Mouse (Mus musculus) limb, embryonic 10.5 days (tissue): Measurements from ENCODE around the gene Rnf126. TPM values are rescaled to one million over a fixed set of nuclear protein-coding genes. Genes with fewer than 3 reads are reported as not detected.

Experiments
- DNase-seq: peaks from one replicate; pipeline ENCODE4 v3.0.0-alpha.2; 2017; ENCODE audit warnings: low spot score
- H3K27ac ChIP-seq: fragments of 300-500 bp; sonication (generic); 2 replicates; pipeline ENCODE4 v1.5.1; 2016; ENCODE audit warnings: mild to moderate bottlenecking
- H3K27me3 ChIP-seq: fragments of 300-500 bp; sonication (generic); 2 replicates; pipeline ENCODE4 v1.6.1; 2016; ENCODE audit warnings: low read depth, mild to moderate bottlenecking; ENCODE audit not compliant: poor library complexity, severe bottlenecking
- H3K36me3 ChIP-seq: fragments of 300-500 bp; sonication (generic); 2 replicates; pipeline ENCODE4 v1.6.1; 2016; ENCODE audit warnings: mild to moderate bottlenecking, moderate library complexity
- H3K4me1 ChIP-seq: fragments of 300-500 bp; sonication (generic); 2 replicates; pipeline ENCODE4 v1.6.1; 2016
- H3K4me3 ChIP-seq: fragments of 300-500 bp; sonication (generic); 2 replicates; pipeline ENCODE4 v1.5.1; 2016; ENCODE audit warnings: mild to moderate bottlenecking, moderate library complexity
- H3K9me3 ChIP-seq: fragments of 300-500 bp; sonication (generic); replicated peaks from 2 replicates; pipeline ENCODE4 v1.6.1; 2016; ENCODE audit warnings: mild to moderate bottlenecking
- WGBS: fragments of 180-500 bp; shearing (Covaris S2); methylation state at CpG from one replicate; pipeline ENCODE4 v1.1.7; 2016; 5-methylcytosine and 5-hydroxymethylcytosine counted together
- polyA plus RNA-seq: library from polyadenylated mRNA; unstranded; fragments of >200 nt; fragmentation: Nextera tagmentation; extraction: Ambion mirVana; gene quantifications from 2 replicates; pipeline ENCODE4 v1.2.1, GENCODE M21; 2016

Gene Rnf126
- polyA plus RNA-seq, 1 experiment from 2014 or later: 141 TPM

DNA sequence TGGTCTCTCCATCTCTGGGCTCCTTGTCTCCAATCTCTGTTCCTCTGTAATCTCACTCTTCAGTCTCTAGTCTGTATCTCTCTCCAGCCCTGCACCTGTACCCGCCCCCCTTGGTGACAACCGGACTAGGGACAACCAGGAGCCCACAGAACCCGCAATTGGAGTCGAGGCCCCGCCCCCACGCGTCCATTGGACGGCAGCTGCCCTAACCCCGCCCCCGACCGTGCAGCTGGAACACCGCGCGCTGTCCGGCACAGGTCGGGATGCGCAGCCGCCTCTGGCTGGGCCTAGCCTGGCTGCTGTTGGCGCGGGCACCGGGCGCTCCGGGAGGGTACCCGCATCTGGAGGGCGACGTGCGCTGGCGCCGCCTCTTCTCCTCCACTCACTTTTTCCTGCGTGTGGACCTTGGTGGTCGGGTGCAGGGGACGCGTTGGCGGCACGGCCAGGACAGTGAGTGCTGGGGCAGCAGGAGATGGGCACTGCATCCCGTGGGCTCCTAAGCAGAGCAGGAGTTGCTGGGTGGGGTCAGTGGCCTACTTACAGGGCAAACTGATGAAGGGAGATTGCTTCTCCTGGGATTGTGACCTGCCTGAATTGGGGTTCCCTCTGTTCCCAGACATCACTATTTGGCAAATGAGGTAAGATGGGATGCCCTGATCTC lies 11.8 kb downstream of the Rnf126 start, which contains the start of gene Fgf22:
Gene Fgf22, plus strand, starts transcription at position 221 of the 661 bp plus-strand sequence.
- under 1% methylated on average over 36 of the region's 36 CpGs for WGBS

DNA sequence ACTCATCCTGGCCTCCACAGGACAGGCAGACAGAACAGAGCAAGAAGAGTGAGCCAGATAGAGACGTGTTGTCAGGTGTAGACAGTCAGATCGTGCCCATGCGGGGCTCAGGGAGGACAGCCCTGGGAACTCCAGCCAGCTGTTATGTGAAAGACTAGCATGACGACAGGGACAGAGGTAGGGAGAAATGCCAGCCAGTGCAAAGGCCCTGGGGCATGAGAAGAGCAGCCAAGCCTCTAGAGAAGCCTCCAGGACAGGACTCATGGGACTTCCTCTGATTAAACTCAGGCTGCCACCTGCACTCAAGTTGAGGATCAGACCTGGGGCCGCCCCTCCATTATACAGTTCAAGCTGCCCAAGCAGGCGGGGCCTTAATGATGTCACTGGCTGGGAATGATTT lies 18.3 kb downstream of the Rnf126 start:
- no peaks in the 10 kb centered on the region for H3K27me3 ChIP-seq

More for the DNA sequence above, 11.8 kb downstream of the Rnf126 start, which contains the start of gene Fgf22:
- Histone ChIP-seq H3K27me3 (no peaks in the 10 kb centered on the region), H3K27ac (peak within 1 kb of the TSS; percentile 25; the same call in 1 of the 2 replicates), H3K4me1 (peaks cover 14% of the 10 kb centered on the region), H3K4me3 (peak within 1 kb of the TSS; percentile 49), H3K9me3 (no peaks in the 10 kb centered on the region), H3K36me3 (peaks cover 47% of the 10 kb centered on the region)
- DNase-seq: peak; percentile 84

DNA sequence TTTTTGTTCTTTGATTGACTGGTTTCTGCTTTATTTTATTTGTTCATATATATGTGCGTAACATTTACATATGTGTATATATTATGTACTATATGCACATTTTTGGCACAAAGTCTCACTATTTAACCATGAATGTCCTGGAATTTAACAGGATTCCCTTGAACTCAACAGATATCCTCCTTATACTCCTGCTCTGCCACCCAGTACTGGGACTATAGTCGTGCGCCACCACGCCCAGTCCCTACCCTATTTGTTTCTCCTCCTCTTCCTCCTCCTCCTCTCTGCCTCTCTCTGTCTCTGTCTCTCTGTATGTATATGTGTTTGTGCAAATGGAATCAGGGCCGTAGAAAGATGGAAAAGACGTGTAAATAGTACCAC lies 20.0 kb downstream of the Rnf126 start:
- peak overlapping the region; percentile 71 for H3K4me3 ChIP-seq
- 28% methylated on average over 6 of the region's 6 CpGs for WGBS
- DNase-seq: no peak
- no peaks in the 10 kb centered on the region for H3K9me3 ChIP-seq
- peaks cover 30% of the 10 kb centered on the region for H3K36me3 ChIP-seq
- H3K27ac ChIP-seq: peak overlapping the region; percentile 72
- H3K27me3 ChIP-seq: no peaks in the 10 kb centered on the region
- H3K4me1 ChIP-seq: peaks cover 14% of the 10 kb centered on the region

More for the DNA sequence above, 18.3 kb downstream of the Rnf126 start:
- no peak overlapping the region for H3K4me3 ChIP-seq
- peaks cover 14% of the 10 kb centered on the region for H3K4me1 ChIP-seq
- DNase-seq: no peak
- no peak overlapping the region for H3K27ac ChIP-seq
- WGBS: 77% methylated on average over 6 of the region's 6 CpGs
- no peaks in the 10 kb centered on the region for H3K9me3 ChIP-seq
- H3K36me3 ChIP-seq: peaks cover 15% of the 10 kb centered on the region

DNA sequence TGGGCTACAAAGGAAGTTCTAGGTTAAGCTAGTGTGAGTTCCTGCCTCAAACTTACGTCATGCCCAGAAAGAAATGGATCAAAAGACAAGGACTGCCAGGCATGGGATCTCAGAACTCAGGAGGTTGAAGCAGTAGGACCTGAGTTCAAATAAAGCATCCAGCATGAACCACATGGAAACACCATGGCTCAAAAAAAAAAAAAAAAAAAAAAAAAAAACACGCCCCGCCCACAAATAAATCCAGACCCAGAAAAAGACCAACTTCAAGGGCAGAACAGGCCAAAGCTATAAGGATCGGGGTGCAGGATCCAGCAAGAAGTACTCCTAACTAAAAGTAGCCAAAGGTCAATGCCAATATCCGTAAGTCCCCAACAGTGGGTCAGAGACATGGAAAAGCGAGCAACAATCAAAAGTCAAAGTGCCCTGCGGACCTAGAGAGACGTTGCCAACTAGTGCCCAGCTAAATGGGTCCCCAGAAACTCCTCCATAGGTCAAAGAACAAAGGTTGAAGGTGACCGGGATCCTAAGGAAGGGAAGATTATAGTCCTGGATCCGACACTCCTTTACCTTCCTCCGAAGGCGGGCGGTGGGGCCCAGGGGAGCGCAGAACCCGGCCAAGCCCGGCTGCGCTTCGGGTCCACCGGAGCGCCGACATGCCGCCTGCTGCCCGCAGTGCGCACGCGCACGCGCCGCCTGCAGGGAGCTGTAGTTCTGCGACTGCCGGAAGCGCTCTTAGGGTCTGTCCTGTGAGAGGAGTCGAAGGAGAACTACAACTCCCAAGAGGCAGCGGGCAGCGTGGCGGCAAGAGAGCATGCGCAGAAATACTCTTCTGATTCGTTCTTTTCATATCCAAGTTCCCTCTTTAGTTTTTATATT lies 20.6 kb downstream of the Rnf126 start, which contains the start of gene Polrmt:
Gene Polrmt, minus strand, starts transcription at position 684 of the 876 bp plus-strand sequence.
- Histone ChIP-seq H3K36me3 (peaks cover 37% of the 10 kb centered on the region), H3K9me3 (no peaks in the 10 kb centered on the region), H3K4me1 (peaks cover 14% of the 10 kb centered on the region), H3K27ac (peak within 1 kb of the TSS; percentile 84), H3K27me3 (no peaks in the 10 kb centered on the region), H3K4me3 (peak within 1 kb of the TSS; percentile 71)
- DNase-seq: peak; percentile 96
- 3% methylated on average over 38 of the region's 38 CpGs for whole genome bisulfite sequencing

DNA sequence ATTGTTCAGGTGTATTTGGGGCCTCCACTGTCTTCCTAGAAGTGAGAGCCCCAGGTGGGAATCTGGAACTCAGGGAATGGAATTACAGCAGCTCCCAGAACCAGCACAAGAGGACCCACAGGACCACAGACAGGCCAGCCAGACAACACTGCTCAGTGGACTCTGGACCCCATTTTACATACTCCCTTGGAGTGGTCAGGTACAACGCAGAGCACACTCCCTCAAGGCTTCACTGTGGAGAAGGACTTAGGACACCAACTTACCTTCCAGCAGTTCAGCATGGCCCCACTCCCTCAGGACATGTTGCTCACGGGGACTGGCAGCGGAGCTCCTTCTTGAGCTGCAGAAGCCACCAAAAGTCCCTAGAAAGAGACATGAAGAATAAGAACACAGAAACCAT lies 21.3 kb downstream of the Rnf126 start:
- Histone ChIP-seq H3K4me3 (peak overlapping the region; percentile 71), H3K9me3 (0 out of 2 replicates have a peak, but pooled peaks cover 2% of the 10 kb centered on the region), H3K27ac (no peak overlapping the region), H3K27me3 (no peaks in the 10 kb centered on the region), H3K4me1 (peaks cover 14% of the 10 kb centered on the region), H3K36me3 (peaks cover 44% of the 10 kb centered on the region)
- DNase-seq: no peak
- 92% methylated on average over 3 of the region's 3 CpGs for WGBS

DNA sequence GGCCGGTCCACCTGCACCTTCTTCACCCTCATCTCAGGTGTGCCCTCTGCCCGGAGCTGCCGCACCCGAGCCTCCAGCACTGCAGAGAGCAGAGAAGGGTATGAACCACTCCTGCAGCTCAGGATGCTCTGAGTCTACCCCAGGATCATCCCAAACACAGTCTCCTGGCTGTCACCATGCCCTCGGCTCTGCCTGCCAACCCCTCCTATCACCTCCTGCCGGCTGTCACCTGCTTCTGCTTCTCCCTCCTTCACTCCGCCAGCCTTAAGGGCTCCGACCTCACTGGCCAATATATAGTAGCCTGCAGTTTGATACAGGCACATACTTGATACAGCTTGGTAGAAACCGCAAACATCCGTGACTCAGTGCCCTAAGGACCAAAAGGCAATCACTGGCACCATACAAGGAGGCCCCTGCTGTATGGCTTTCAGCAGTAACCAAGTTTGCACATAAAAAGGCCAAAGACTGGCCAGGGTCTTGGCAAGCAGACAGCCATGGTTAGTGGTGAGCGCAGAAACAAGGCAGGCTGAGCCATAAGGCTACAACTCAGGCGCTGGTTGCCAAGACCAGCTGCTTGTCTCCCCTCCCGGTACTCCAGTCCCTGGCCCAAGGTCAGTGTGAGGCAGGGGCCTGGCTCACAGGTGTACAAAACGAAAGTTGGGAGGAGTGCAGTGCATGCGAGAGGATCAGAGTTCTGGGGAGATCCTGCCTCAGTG lies 22.9 kb downstream of the Rnf126 start:
- Histone ChIP-seq H3K27ac (no peak overlapping the region), H3K4me1 (peaks cover 14% of the 10 kb centered on the region), H3K27me3 (no peaks in the 10 kb centered on the region; the same call in 1 of the 2 replicates), H3K36me3 (peaks cover 60% of the 10 kb centered on the region), H3K9me3 (peaks cover 18% of the 10 kb centered on the region), H3K4me3 (no peak overlapping the region)
- 96% methylated on average over 15 of the region's 15 CpGs for WGBS
- DNase-seq: no peak

- WGBS: 91% methylated on average over 11 of the region's 11 CpGs
- no peak for DNase-seq
- Histone ChIP-seq H3K36me3 (peaks cover 66% of the 10 kb centered on the region), H3K27ac (no peak overlapping the region), H3K4me3 (no peak overlapping the region), H3K4me1 (peaks cover 14% of the 10 kb centered on the region), H3K27me3 (no peaks in the 10 kb centered on the region; the same call in 1 of the 2 replicates), H3K9me3 (peaks cover 24% of the 10 kb centered on the region)
Measured at GRCm38 (mm10) chr10:79743161-79743560, 23.6 kb downstream of the Rnf126 start.

- 79% methylated on average over 11 of the region's 11 CpGs for WGBS
- peaks cover 30% of the 10 kb centered on the region for H3K9me3 ChIP-seq
- DNase-seq: no peak
- peaks cover 89% of the 10 kb centered on the region for H3K36me3 ChIP-seq
- peaks cover 7% of the 10 kb centered on the region; the same call in 1 of the 2 replicates for H3K4me1 ChIP-seq
- H3K27me3 ChIP-seq: peaks cover 18% of the 10 kb centered on the region
- no peak overlapping the region for H3K27ac ChIP-seq
- no peak overlapping the region for H3K4me3 ChIP-seq
Measured at GRCm38 (mm10) chr10:79740863-79741262, 25.9 kb downstream of the Rnf126 start.

GRCm38 (mm10) chr10:79739234-79739633 lies 27.5 kb downstream of the Rnf126 start:
- Histone ChIP-seq H3K4me3 (peak overlapping the region; percentile 3; the same call in 1 of the 2 replicates), H3K27ac (no peak overlapping the region), H3K9me3 (peaks cover 30% of the 10 kb centered on the region), H3K27me3 (peaks cover 35% of the 10 kb centered on the region), H3K4me1 (peaks cover 11% of the 10 kb centered on the region), H3K36me3 (peaks cover 98% of the 10 kb centered on the region)
- DNase-seq: no peak
- 96% methylated on average over 28 of the region's 28 CpGs for WGBS

DNA sequence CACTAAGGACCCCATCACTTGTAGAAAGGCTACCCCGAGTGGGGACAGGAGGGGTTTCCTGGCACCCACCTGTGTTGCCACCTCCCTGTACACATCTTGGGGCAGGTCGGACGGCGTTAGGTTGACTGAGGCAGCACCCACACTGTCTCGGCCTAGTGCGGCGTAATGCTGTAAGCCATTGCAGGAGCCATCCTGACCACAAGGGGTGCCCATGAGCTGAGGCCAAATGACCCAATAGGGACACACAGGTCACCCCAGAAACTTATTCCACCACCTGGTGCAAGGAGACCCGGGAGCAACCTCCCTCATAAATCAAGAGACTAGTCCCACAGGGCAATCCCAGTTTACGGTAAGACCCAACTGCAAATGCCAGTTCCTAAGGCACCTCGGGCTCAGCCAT lies 28.5 kb downstream of the Rnf126 start:
- Histone ChIP-seq H3K27ac (no peak overlapping the region), H3K36me3 (peaks cover 97% of the 10 kb centered on the region), H3K9me3 (peaks cover 30% of the 10 kb centered on the region), H3K4me1 (peaks cover 11% of the 10 kb centered on the region), H3K27me3 (peaks cover 36% of the 10 kb centered on the region), H3K4me3 (no peak overlapping the region)
- 90% methylated on average over 10 of the region's 10 CpGs for WGBS
- DNase-seq: no peak

DNA sequence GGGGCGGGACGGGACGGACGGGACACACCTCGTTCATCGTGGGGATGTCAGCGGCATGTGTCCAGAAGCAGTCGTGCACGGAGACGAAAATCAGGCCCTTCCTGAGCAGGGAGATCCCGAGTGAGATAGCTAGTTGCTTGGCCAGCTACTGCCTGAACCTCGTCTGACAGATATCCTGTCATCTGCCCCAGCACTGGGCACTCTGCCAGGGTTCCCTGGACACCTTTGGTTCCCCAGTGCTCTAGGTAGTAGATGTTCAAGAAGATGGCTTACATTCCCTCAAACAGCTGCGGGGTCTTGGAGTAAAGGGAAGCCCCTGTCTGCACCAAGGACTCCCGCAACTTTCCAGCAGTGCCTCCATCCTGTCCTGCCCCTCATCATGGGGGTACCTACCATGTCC lies 30.0 kb downstream of the Rnf126 start:
- WGBS: 90% methylated on average over 12 of the region's 14 CpGs
- Histone ChIP-seq H3K9me3 (peaks cover 30% of the 10 kb centered on the region), H3K27ac (no peak overlapping the region), H3K27me3 (peaks cover 36% of the 10 kb centered on the region), H3K4me1 (peaks cover 11% of the 10 kb centered on the region), H3K36me3 (peaks cover 90% of the 10 kb centered on the region), H3K4me3 (no peak overlapping the region)
- DNase-seq: no peak

- Histone ChIP-seq H3K27me3 (peaks cover 36% of the 10 kb centered on the region), H3K9me3 (peaks cover 27% of the 10 kb centered on the region), H3K36me3 (peaks cover 78% of the 10 kb centered on the region), H3K4me3 (peak overlapping the region; percentile 32), H3K27ac (0 out of 2 replicates have a peak overlapping the region, but pooled peaks have one; percentile 21), H3K4me1 (peaks cover 11% of the 10 kb centered on the region)
- no peak for DNase-seq
- 29% methylated on average over 51 of the region's 52 CpGs for WGBS
Measured at GRCm38 (mm10) chr10:79735361-79735760, 31.4 kb downstream of the Rnf126 start.
